Mouse (Mus musculus) c-Kit-positive CD71-positive TER-119-negative erythroid progenitor cells, embryonic 14.5 days (primary cell): ENCODE data around the gene Zranb3.

Experiments
- DNase-seq: peaks from one replicate; pipeline ENCODE4 v3.0.0-alpha.2; 2013; ENCODE audit warnings: low read depth

Gene Zranb3

GRCm38 (mm10) chr1:127945696-127946575, 156.9 kb downstream of the Zranb3 start:
- DNase-seq: no peak

DNA sequence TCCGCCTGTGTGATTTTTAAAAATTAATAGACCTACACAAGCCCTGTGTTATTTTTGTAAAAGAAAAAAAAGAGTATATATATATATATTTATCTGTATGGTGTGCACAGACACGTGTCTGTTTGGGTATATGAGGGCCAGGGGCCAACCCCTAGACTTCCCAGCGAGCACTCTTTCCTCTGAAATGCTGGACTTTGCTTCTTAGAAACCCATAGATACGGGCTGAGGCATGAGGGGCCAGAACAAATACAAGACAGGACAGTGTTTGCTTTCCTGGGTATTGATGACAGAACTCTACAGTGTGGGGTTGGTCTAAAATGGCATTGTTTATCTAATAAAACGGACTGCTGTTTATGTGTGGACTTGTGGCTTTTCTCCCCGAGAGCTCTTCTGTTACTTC, 159.3 kb downstream of the Zranb3 start:
- DNase-seq: no peak

DNA sequence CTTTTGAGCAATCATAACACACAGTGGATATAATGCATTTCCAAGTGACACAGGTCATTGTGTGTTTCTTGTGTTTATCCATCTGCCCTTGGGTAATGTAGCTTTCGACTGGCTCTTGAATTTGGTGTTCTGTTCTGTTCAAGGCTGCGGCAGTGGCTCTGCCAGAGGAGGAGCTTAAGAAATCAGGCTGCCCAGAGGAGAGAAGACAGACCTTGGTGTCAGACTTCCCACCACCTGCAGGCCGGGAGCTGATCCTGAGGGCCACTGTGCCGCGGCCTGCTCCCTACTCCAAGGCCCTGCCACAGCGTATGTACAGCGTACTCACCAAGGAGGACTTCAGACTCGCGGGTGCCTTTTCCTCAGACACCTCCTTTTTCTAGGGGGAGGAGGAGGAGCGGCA, 160.6 kb downstream of the Zranb3 start:
- no peak for DNase-seq

- no peak for DNase-seq
Measured at GRCm38 (mm10) chr1:127937277-127937676, 165.6 kb downstream of the Zranb3 start.

- no peak for DNase-seq
Measured at GRCm38 (mm10) chr1:127934322-127934721, 168.5 kb downstream of the Zranb3 start.

GRCm38 (mm10) chr1:127933405-127933804, 169.4 kb downstream of the Zranb3 start:
- DNase-seq: no peak

GRCm38 (mm10) chr1:127915802-127916201, 187.0 kb downstream of the Zranb3 start:
- DNase-seq: no peak

DNA sequence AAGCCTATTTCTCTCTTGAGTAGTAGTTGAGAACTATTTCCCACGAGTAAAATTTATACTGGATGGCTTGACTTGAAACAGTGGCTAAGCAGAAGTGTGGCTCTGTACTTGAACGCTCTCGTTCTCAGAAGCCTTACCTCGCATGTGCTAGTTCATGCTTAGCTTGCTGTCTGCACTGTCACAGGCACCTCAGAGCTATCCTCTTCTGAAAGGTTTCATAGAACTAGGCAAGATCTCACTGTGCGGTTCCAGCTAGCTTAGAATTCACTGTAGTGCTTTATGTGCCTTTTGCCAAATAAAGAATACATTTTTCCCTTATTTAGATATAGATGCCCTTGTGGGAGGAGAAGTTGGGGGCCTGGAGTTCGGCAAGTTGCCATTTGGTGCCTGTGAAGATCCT, 187.5 kb downstream of the Zranb3 start:
- no peak for DNase-seq

GRCm38 (mm10) chr1:127913116-127913515, 189.7 kb downstream of the Zranb3 start:
- no peak for DNase-seq

DNA sequence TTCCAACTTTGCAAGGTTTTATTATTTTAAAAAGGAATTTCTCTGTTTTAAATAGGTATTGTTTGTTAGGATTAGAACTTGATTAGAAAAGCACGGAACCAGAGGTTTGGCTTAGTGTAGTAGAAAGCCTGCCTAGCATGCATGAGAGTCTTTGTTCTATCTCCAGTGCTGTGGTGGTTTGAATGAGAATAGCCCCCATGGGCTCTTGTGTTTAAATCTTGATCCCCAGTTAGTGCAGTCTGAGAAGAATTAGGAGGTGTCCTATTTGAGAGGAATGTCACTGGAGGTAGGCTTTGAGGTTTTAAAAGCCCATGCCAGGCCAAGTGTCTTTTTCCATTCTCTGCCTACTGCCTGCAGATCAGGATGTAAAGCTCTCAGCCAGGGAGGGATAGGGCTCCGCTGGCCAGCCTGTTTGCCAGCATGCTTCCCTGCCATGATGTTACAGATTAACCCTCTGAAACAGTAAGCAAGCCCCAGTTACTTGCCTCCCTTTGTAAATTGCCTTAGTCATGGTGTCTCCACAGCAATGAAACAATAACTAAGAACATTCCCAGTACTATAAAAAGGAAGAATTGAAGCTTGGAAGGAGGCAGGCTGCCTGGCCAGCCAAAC, 198.0 kb downstream of the Zranb3 start:
- DNase-seq: no peak
